Mouse (Mus musculus): Measurements from ENCODE around the gene Eif3m.

Gene Eif3m

DNA sequence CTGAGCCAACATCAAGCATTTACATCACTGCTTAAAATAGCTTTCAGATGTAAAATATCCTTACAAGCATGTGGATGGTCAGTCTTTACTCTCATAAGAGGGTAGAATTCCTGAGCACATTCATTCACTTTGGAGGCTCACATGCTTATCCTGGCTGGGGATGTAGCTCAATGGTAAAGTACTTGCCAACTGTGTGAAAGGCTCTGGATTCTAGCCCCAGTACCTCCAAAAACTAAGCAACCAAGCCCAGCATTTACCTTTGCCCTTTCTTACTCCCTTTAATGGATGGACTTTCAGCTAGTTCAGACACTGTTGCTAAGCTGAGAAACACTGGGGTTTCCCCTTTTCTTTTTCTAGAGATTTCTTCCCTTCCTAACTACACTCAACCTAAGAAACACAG, 9.6 kb downstream of the Eif3m start:
- DNase-seq: no peak

DNA sequence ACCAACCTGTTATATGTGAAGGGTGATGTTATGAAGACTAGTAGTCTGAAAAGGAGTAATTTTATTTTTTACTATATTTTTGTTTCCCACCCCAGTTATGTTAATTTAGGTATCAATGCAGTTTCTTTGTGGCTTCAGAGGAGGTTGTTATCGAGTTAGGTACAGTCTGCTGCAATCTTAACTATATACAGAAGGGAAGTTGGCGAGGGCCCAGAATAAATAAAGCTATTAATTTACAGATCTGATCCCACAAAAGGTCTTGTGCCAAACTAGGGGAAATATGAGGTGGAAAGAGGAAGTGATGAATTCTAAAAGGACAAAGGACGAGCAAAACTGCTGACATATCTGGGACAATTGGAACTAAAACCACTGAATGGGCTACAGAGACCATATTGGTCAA, 20.7 kb downstream of the Eif3m start:
- DNase-seq: no peak

GRCm38 (mm10) chr2:104994436-104994835, 22.4 kb downstream of the Eif3m start:
- no peak for DNase-seq

- DNase-seq: no peak
Observed at GRCm38 (mm10) chr2:104988974-104989373, 27.9 kb downstream of the Eif3m start.

- no peak for DNase-seq
Observed at GRCm38 (mm10) chr2:104985796-104986195, 31.1 kb downstream of the Eif3m start.

- no peak for DNase-seq
Observed at GRCm38 (mm10) chr2:104981712-104982111, 35.2 kb downstream of the Eif3m start.

- no peak for DNase-seq
Observed at GRCm38 (mm10) chr2:104964492-104964891, 52.4 kb downstream of the Eif3m start.

Measured in thymus, adult 18-20 months (tissue).